Mouse (Mus musculus) ovary, adult 18-20 months (tissue): ENCODE measurements around the gene Map1s.

Source experiments
- DNase-seq: peaks from one replicate; pipeline ENCODE4 v3.0.0; 2022; ENCODE audit warnings: low spot score, mixed read lengths

Gene Map1s

DNA sequence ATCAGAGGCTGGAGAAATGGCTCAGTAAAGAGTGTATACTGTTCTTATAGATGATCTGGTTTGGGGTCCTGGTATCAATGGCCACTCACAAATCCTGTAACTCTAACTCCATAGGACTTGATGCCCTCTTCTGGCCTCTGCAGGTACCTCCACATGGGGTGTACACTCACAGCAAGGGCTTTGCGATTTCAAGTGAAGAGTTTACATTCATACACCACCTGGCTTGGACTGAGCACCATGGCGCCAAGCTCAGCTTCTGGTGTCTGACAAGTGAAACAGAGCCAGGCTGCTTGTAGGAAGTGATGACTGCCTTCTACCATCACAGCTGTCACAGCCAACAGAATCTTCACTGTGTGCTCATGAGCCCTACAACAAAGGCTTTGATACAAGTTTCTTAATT, 35.7 kb downstream of the Map1s start:
- DNase-seq, result no peak

- DNase-seq, result no peak
Observed at GRCm38 (mm10) chr8:70943187-70943586, 37.5 kb downstream of the Map1s start.

GRCm38 (mm10) chr8:70949847-70950246, 44.1 kb downstream of the Map1s start:
- DNase-seq, result no peak

GRCm38 (mm10) chr8:70960703-70961472, 55.2 kb downstream of the Map1s start:
- no peak for DNase-seq

DNA sequence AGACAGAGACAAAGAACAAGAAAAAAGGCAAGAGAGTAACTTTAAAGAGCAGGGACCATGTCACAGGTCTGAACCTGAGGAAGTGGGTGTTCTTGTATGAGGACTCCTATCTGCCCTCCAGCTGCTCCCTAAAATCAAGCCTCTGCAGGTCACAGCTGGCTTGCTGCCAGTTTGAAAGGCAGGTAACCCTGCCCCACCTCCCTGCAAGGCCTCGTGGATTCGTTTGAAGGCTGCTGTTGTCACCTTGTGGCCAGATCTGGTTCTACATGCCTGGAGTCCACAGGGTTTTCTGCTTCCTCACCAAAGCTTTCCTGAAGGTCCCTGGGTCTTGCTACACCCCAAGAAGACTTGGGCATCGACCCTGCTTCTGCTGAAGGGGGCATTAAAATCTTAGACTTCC, 58.4 kb downstream of the Map1s start:
- no peak for DNase-seq

GRCm38 (mm10) chr8:70964861-70965260, 59.1 kb downstream of the Map1s start:
- DNase-seq, result no peak
